Mouse (Mus musculus): ENCODE measurements around the gene Pam16. TPM values are rescaled to one million over a fixed set of nuclear protein-coding genes. Genes with fewer than 3 reads are reported as not detected.
A peak's percentile ranks its signal among the peaks of the same experiment; 100 is the strongest.

The Pam16 gene
- polyA plus RNA-seq, 1 experiment from 2014 or later = 171 TPM

GRCm38 (mm10) chr16:4611676-4612075 lies 13.1 kb downstream of the Pam16 start:
- H3K36me3 ChIP-seq (ENCODE audit: control insufficient read depth, insufficient read depth, low read length) = peaks cover 75% of the 10 kb centered on the region
- no peaks in the 10 kb centered on the region for H3K27me3 ChIP-seq (ENCODE audit: control insufficient read depth, insufficient read depth, low read length)
- H3K9ac ChIP-seq (replicated peaks; ENCODE audit: low read length) = no peak overlapping the region
- 93% methylated on average over 7 of the region's 7 CpGs for WGBS
- no peak overlapping the region for H3K4me3 ChIP-seq (replicated peaks; ENCODE audit: low read depth, low read length)
- ATAC-seq (ENCODE audit: low FRiP score, low TSS enrichment) = no peak
- no peak for DNase-seq
- no peaks in the 10 kb centered on the region for H3K9me3 ChIP-seq (ENCODE audit: control insufficient read depth, low read length)
- H3K27ac ChIP-seq (replicated peaks; ENCODE audit: low read depth, low read length) = no peak overlapping the region
- H3K4me1 ChIP-seq (ENCODE audit: control insufficient read depth, insufficient read depth, low read length) = peaks cover 5% of the 10 kb centered on the region; the same call in 1 of the 2 replicates
- H3K4me2 ChIP-seq (ENCODE audit: low read length) = no peak overlapping the region

DNA sequence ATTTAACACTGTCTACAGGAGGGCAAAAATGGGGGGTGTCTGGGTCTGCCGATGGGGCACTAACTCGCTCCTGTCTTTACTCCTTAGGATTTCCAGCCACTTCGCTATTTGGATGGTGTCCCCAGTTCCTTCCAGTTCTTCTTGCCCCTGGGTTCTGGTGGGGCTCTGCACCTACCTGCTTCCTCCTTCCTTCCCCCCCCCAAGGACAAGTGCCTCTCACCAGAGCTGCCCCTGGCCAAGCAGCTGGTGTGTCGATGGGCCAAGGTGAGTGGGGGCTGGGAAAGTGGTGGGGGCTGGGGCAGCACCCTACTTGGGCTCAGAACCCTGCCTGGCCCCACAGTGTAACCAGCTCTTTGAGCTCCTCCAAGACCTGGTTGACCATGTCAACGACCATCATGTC lies 13.6 kb downstream of the Pam16 start:
- Histone ChIP-seq H3K4me3 (replicated peaks; ENCODE audit: low read depth, low read length) (no peak overlapping the region), H3K27ac (replicated peaks; ENCODE audit: low read depth, low read length) (no peak overlapping the region), H3K9me3 (ENCODE audit: control insufficient read depth, low read length) (no peaks in the 10 kb centered on the region), H3K36me3 (ENCODE audit: control insufficient read depth, insufficient read depth, low read length) (peaks cover 71% of the 10 kb centered on the region), H3K4me1 (ENCODE audit: control insufficient read depth, insufficient read depth, low read length) (peaks cover 10% of the 10 kb centered on the region; the same call in 1 of the 2 replicates), H3K27me3 (ENCODE audit: control insufficient read depth, insufficient read depth, low read length) (no peaks in the 10 kb centered on the region), H3K9ac (replicated peaks; ENCODE audit: low read length) (no peak overlapping the region), H3K4me2 (ENCODE audit: low read length) (no peak overlapping the region)
- ATAC-seq (ENCODE audit: low FRiP score, low TSS enrichment) = no peak
- no peak for DNase-seq
- 94% methylated on average over 5 of the region's 5 CpGs for WGBS

- WGBS = 87% methylated on average over 19 of the region's 19 CpGs
- peaks cover 45% of the 10 kb centered on the region for H3K36me3 ChIP-seq (ENCODE audit: control insufficient read depth, insufficient read depth, low read length)
- H3K4me1 ChIP-seq (ENCODE audit: control insufficient read depth, insufficient read depth, low read length) = peaks cover 31% of the 10 kb centered on the region
- H3K4me3 ChIP-seq (replicated peaks; ENCODE audit: low read depth, low read length) = no peak overlapping the region
- H3K9ac ChIP-seq (replicated peaks; ENCODE audit: low read length) = no peak overlapping the region
- no peak overlapping the region for H3K4me2 ChIP-seq (ENCODE audit: low read length)
- DNase-seq (no peak), ATAC-seq (ENCODE audit: low FRiP score, low TSS enrichment) (no peak)
- no peaks in the 10 kb centered on the region for H3K27me3 ChIP-seq (ENCODE audit: control insufficient read depth, insufficient read depth, low read length)
- no peaks in the 10 kb centered on the region for H3K9me3 ChIP-seq (ENCODE audit: control insufficient read depth, low read length)
- H3K27ac ChIP-seq (replicated peaks; ENCODE audit: low read depth, low read length) = no peak overlapping the region
Measured at GRCm38 (mm10) chr16:4608532-4609059, 16.2 kb downstream of the Pam16 start.

- Histone ChIP-seq H3K9me3 (ENCODE audit: control insufficient read depth, low read length) (no peaks in the 10 kb centered on the region), H3K4me3 (replicated peaks; ENCODE audit: low read depth, low read length) (no peak overlapping the region), H3K36me3 (ENCODE audit: control insufficient read depth, insufficient read depth, low read length) (peaks cover 39% of the 10 kb centered on the region), H3K27ac (replicated peaks; ENCODE audit: low read depth, low read length) (no peak overlapping the region), H3K4me2 (ENCODE audit: low read length) (no peak overlapping the region), H3K9ac (replicated peaks; ENCODE audit: low read length) (no peak overlapping the region), H3K4me1 (ENCODE audit: control insufficient read depth, insufficient read depth, low read length) (peaks cover 33% of the 10 kb centered on the region), H3K27me3 (ENCODE audit: control insufficient read depth, insufficient read depth, low read length) (no peaks in the 10 kb centered on the region)
- WGBS = 57% methylated on average over 9 of the region's 9 CpGs
- DNase-seq (peak; percentile 93), ATAC-seq (ENCODE audit: low FRiP score, low TSS enrichment) (peak; percentile 53; the same call in 1 of the 2 replicates)
Measured at GRCm38 (mm10) chr16:4607818-4608531, 16.8 kb downstream of the Pam16 start.

GRCm38 (mm10) chr16:4606431-4607084 lies 18.2 kb downstream of the Pam16 start:
- Histone ChIP-seq H3K36me3 (ENCODE audit: control insufficient read depth, insufficient read depth, low read length) (peaks cover 26% of the 10 kb centered on the region), H3K4me1 (ENCODE audit: control insufficient read depth, insufficient read depth, low read length) (peaks cover 41% of the 10 kb centered on the region), H3K27me3 (ENCODE audit: control insufficient read depth, insufficient read depth, low read length) (no peaks in the 10 kb centered on the region), H3K9ac (replicated peaks; ENCODE audit: low read length) (no peak overlapping the region), H3K4me2 (ENCODE audit: low read length) (no peak overlapping the region), H3K4me3 (replicated peaks; ENCODE audit: low read depth, low read length) (no peak overlapping the region), H3K27ac (replicated peaks; ENCODE audit: low read depth, low read length) (no peak overlapping the region), H3K9me3 (ENCODE audit: control insufficient read depth, low read length) (no peaks in the 10 kb centered on the region)
- DNase-seq (peak; percentile 67), ATAC-seq (ENCODE audit: low FRiP score, low TSS enrichment) (peak; percentile 41; the same call in 1 of the 2 replicates)
- WGBS = 33% methylated on average over 5 of the region's 5 CpGs

DNA sequence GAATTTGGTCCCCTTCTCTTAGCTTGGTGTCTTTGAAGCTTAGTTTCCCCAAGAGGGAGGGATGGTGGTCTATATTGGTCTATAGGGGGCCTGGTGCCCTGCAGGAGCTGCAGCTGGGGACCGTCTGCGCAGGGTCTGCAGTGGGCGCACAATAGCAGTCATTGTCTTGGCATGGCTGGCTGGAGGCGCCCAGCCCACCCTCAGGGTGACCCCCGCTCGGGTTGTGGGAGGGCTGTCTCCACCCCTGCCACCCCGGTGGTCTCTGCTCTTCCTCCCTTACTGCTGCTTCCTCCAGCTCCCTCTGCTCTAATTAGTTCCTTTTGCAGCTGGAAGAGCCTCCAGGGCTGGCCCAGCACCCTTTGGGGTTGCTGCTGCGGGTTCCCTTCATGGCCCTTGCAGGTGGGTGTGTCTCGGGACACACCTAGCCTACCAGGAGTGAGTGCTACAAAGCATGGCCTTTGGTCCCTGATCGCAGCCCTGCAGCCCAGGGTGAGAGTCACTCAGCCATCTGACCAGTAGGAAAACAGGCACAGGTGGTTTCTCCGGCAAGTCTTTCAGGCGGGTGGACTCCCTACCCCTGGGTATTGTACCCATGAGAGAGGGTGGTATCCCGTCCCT lies 19.2 kb downstream of the Pam16 start:
- Histone ChIP-seq H3K9me3 (ENCODE audit: control insufficient read depth, low read length) (no peaks in the 10 kb centered on the region), H3K36me3 (ENCODE audit: control insufficient read depth, insufficient read depth, low read length) (peaks cover 18% of the 10 kb centered on the region; the same call in 1 of the 2 replicates), H3K4me2 (ENCODE audit: low read length) (no peak overlapping the region), H3K27me3 (ENCODE audit: control insufficient read depth, insufficient read depth, low read length) (no peaks in the 10 kb centered on the region), H3K9ac (replicated peaks; ENCODE audit: low read length) (no peak overlapping the region), H3K4me3 (replicated peaks; ENCODE audit: low read depth, low read length) (no peak overlapping the region), H3K4me1 (ENCODE audit: control insufficient read depth, insufficient read depth, low read length) (peaks cover 45% of the 10 kb centered on the region), H3K27ac (replicated peaks; ENCODE audit: low read depth, low read length) (no peak overlapping the region)
- WGBS = 43% methylated on average over 13 of the region's 13 CpGs
- DNase-seq = no peak
- no peak for ATAC-seq (ENCODE audit: low FRiP score, low TSS enrichment)

GRCm38 (mm10) chr16:4604293-4604837 lies 20.4 kb downstream of the Pam16 start:
- no peak for DNase-seq
- H3K4me2 ChIP-seq (ENCODE audit: low read length) = no peak overlapping the region
- H3K4me1 ChIP-seq (ENCODE audit: control insufficient read depth, insufficient read depth, low read length) = peaks cover 45% of the 10 kb centered on the region
- H3K4me3 ChIP-seq (replicated peaks; ENCODE audit: low read depth, low read length) = no peak overlapping the region
- H3K9me3 ChIP-seq (ENCODE audit: control insufficient read depth, low read length) = no peaks in the 10 kb centered on the region
- whole genome bisulfite sequencing = 75% methylated on average over 11 of the region's 11 CpGs
- peaks cover 8% of the 10 kb centered on the region; the same call in 1 of the 2 replicates for H3K36me3 ChIP-seq (ENCODE audit: control insufficient read depth, insufficient read depth, low read length)
- H3K27me3 ChIP-seq (ENCODE audit: control insufficient read depth, insufficient read depth, low read length) = no peaks in the 10 kb centered on the region
- H3K27ac ChIP-seq (replicated peaks; ENCODE audit: low read depth, low read length) = no peak overlapping the region
- ATAC-seq (ENCODE audit: low FRiP score, low TSS enrichment) = no peak
- no peak overlapping the region for H3K9ac ChIP-seq (replicated peaks; ENCODE audit: low read length)

- H3K4me2 ChIP-seq (ENCODE audit: low read length) = no peak overlapping the region
- H3K4me1 ChIP-seq (ENCODE audit: control insufficient read depth, insufficient read depth, low read length) = peaks cover 54% of the 10 kb centered on the region
- no peaks in the 10 kb centered on the region for H3K9me3 ChIP-seq (ENCODE audit: control insufficient read depth, low read length)
- H3K27me3 ChIP-seq (ENCODE audit: control insufficient read depth, insufficient read depth, low read length) = no peaks in the 10 kb centered on the region
- ATAC-seq (ENCODE audit: low FRiP score, low TSS enrichment) = no peak
- H3K27ac ChIP-seq (replicated peaks; ENCODE audit: low read depth, low read length) = no peak overlapping the region
- 62% methylated on average over 1 of the region's 1 CpGs for WGBS
- H3K36me3 ChIP-seq (ENCODE audit: control insufficient read depth, insufficient read depth, low read length) = no peaks in the 10 kb centered on the region
- H3K4me3 ChIP-seq (replicated peaks; ENCODE audit: low read depth, low read length) = no peak overlapping the region
- no peak overlapping the region; the same call in 1 of the 2 replicates for H3K9ac ChIP-seq (replicated peaks; ENCODE audit: low read length)
- no peak for DNase-seq
Measured at GRCm38 (mm10) chr16:4603453-4603837, 21.3 kb downstream of the Pam16 start.
